Mouse (Mus musculus) liver, embryonic 15.5 days (tissue): ENCODE results near the gene Acvr1c. TPM values are rescaled to one million over a fixed set of nuclear protein-coding genes. Genes with fewer than 3 reads are reported as not detected.

Experiments
- ATAC-seq: fragments of 200-750 bp; cut with Nextera tagmentation; 2 replicates; pipeline ENCODE4 v1.8.0; 2017; ENCODE audit warnings: moderate number of reproducible peaks, mild to moderate bottlenecking, moderate library complexity; ENCODE audit not compliant: insufficient read depth
- H3K27ac ChIP-seq: fragments of 300-500 bp; sonication (generic); replicated peaks from 2 replicates; pipeline ENCODE4 v1.5.1; 2015; ENCODE audit warnings: mild to moderate bottlenecking, inconsistent platforms
- H3K27me3 ChIP-seq: fragments of 300-500 bp; sonication (generic); 2 replicates; pipeline ENCODE4 v1.6.1; 2015; ENCODE audit warnings: mild to moderate bottlenecking, inconsistent platforms
- H3K36me3 ChIP-seq: fragments of 300-500 bp; sonication (generic); replicated peaks from 2 replicates; pipeline ENCODE4 v1.6.1; 2015; ENCODE audit warnings: moderate library complexity, mild to moderate bottlenecking, inconsistent platforms
- H3K4me1 ChIP-seq: fragments of 300-500 bp; sonication (generic); replicated peaks from 2 replicates; pipeline ENCODE4 v1.6.1; 2015; ENCODE audit warnings: inconsistent platforms
- H3K4me2 ChIP-seq: fragments of 300-500 bp; sonication (generic); 2 replicates; pipeline ENCODE4 v1.6.1; 2015; ENCODE audit warnings: moderate library complexity, mild to moderate bottlenecking, inconsistent platforms
- H3K4me3 ChIP-seq: fragments of 300-500 bp; sonication (generic); replicated peaks from 2 replicates; pipeline ENCODE4 v1.5.1; 2015; ENCODE audit warnings: mild to moderate bottlenecking, inconsistent platforms
- H3K9ac ChIP-seq: fragments of 300-500 bp; sonication (generic); 2 replicates; pipeline ENCODE4 v1.6.1; 2015; ENCODE audit warnings: moderate library complexity, mild to moderate bottlenecking, inconsistent platforms
- H3K9me3 ChIP-seq: fragments of 300-500 bp; sonication (generic); replicated peaks from 2 replicates; pipeline ENCODE4 v1.6.1; 2016; ENCODE audit warnings: inconsistent platforms
- WGBS: fragments of 180-500 bp; shearing (Covaris S2); methylation state at CpG from one replicate; pipeline ENCODE4 v1.1.7; 2015; ENCODE audit warnings: mixed read lengths; ENCODE audit not compliant: insufficient replicate concordance; 5-methylcytosine and 5-hydroxymethylcytosine counted together
- polyA plus RNA-seq: library from polyadenylated mRNA; unstranded; fragments of >200 nt; fragmentation: Nextera tagmentation; extraction: Ambion mirVana; gene quantifications from 2 replicates; pipeline ENCODE4 v1.2.1, GENCODE M21; 2015

The Acvr1c gene
- polyA plus RNA-seq, 1 experiment from 2014 or later, result 0.02 TPM

DNA sequence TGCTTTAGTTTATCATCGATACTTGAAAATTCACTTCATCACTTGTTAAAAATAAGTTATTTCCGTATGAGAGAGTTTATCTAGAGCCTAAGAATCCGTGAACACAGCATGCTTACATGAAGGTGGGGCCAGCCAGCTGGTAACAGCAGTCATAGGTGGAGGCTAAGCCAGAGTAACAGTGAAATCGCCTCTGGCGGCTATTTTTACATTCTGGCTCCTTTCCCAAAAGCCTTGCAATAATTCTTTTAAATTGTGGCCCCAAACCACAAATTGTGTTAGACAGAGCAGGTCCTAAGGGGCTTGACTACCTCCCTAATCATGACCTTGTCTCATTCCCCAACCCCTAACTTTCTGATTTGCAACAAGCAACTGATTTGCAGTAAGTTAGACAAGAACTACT, 4.8 kb downstream of the Acvr1c start:
- Histone ChIP-seq H3K36me3 (no peaks in the 10 kb centered on the region), H3K27ac (no peak overlapping the region), H3K27me3 (peaks cover 15% of the 10 kb centered on the region), H3K9me3 (no peaks in the 10 kb centered on the region), H3K9ac (no peak overlapping the region), H3K4me1 (peaks cover 9% of the 10 kb centered on the region; the same call in 1 of the 2 replicates), H3K4me3 (no peak overlapping the region), H3K4me2 (no peak overlapping the region)
- no peak for ATAC-seq
- WGBS, result 49% methylated on average over 5 of the region's 5 CpGs

DNA sequence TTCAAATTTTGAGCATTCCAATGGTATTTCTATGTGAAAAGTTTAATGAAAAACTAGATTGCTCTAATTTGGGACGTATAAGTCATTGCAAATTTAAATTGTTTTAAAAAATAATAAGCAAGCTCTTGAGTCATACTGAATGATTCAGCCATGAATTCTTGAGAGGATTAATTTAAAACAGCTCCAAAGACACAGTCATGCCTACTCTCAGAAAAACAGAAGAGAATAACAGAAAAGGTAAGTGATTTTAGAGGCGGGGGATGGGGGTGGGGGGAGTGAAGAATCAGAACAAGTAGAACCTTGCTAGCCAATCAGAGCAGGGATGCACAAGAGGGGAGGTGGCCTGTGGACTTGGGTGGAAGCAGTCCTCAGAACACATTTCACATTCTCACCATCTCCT, 7.0 kb downstream of the Acvr1c start:
- WGBS, result 47% methylated on average over 2 of the region's 2 CpGs

DNA sequence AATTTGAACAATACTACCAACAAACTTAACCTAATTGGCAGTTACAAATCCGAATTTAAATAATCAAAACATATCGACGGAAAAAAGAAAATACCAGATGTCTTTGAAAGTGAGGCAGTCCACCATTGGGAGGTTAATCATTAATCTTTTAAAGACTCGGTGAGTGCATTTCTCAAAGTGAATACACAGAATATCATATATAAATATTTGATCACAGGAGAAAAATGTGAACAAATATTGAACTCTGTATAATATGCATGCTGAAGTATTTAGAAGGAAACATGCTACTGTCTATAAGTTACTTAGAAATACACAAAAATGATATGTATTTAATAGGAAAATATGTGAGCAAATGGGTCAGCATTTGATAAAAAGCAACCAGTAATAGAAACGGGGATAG, 21.0 kb downstream of the Acvr1c start:
- Histone ChIP-seq H3K36me3 (no peaks in the 10 kb centered on the region), H3K9me3 (no peaks in the 10 kb centered on the region), H3K27ac (no peak overlapping the region), H3K4me1 (no peaks in the 10 kb centered on the region), H3K4me3 (no peak overlapping the region), H3K4me2 (no peak overlapping the region), H3K27me3 (no peaks in the 10 kb centered on the region), H3K9ac (no peak overlapping the region)
- 59% methylated on average over 5 of the region's 5 CpGs for WGBS
- ATAC-seq, result no peak

More for the DNA sequence above, 7.0 kb downstream of the Acvr1c start:
- no peaks in the 10 kb centered on the region for H3K4me1 ChIP-seq
- no peaks in the 10 kb centered on the region for H3K9me3 ChIP-seq
- no peak overlapping the region for H3K27ac ChIP-seq
- no peak overlapping the region for H3K4me2 ChIP-seq
- H3K9ac ChIP-seq, result no peak overlapping the region
- H3K27me3 ChIP-seq, result no peaks in the 10 kb centered on the region
- H3K36me3 ChIP-seq, result no peaks in the 10 kb centered on the region
- no peak overlapping the region for H3K4me3 ChIP-seq
- ATAC-seq, result no peak

DNA sequence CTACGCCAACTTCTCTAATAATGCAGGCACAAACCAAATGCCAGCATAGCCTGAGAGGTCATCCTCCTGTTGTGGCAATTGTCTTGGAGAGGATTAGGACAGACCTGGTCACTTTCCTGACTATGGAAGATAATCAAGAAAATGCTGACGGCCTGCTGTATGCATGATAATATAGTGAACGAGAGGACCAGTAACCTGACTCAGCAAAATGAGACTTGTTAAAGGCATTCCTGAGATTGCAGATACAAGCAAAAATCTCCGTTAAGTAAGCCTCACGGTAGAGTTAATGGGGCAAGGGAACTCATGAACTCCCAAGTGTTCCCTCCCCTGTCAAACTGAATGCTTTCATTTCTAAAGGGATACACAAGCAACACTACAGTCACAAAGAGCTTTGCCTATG, 28.1 kb downstream of the Acvr1c start:
- H3K4me2 ChIP-seq, result no peak overlapping the region

DNA sequence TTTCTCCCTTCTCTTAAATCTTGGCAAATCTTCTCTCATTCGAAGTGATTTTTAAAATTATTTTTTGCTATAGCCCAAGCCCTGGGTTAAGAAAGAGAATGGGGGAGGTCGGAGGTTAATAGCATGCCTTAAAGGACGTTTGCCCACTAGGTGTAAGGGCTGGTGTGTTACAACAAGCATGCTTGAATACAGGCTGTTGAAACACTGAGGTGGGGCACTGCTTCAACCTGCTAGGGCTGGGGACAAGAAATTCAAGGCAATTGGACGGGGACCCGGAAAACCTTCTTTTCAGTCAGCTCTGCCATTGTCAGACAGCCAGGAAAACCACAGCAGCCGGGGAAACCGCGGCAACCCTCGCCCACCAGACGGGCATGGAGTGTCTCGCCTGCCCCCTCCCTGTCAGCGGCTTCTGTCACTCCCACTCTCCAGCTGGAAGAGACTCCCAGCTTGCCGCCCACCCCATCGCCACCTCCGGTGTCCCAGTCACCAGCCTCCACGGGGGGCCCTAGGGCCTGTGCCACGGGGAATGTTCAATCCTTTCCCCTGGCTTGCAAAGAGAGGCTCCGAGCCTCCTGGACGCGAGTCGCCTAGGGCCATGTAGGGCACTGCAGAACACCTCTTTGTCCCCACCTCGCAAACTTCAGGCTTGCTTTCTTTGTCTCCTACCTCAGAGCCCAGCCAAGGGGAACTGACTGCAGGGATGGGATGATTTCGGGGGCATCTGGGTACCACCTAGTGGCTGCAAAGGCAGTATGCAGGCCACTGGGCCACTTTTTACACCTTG, 33.4 kb downstream of the Acvr1c start:
- 5% methylated on average over 23 of the region's 23 CpGs for WGBS
- H3K9ac ChIP-seq, result no peak overlapping the region

More for the DNA sequence above, 28.1 kb downstream of the Acvr1c start:
- WGBS, result 56% methylated on average over 5 of the region's 5 CpGs
- H3K27ac ChIP-seq, result no peak overlapping the region
- no peak overlapping the region for H3K4me3 ChIP-seq
- H3K9ac ChIP-seq, result no peak overlapping the region
- no peak for ATAC-seq
- H3K9me3 ChIP-seq, result no peaks in the 10 kb centered on the region
- H3K36me3 ChIP-seq, result no peaks in the 10 kb centered on the region
- H3K27me3 ChIP-seq, result no peaks in the 10 kb centered on the region
- H3K4me1 ChIP-seq, result no peaks in the 10 kb centered on the region

DNA sequence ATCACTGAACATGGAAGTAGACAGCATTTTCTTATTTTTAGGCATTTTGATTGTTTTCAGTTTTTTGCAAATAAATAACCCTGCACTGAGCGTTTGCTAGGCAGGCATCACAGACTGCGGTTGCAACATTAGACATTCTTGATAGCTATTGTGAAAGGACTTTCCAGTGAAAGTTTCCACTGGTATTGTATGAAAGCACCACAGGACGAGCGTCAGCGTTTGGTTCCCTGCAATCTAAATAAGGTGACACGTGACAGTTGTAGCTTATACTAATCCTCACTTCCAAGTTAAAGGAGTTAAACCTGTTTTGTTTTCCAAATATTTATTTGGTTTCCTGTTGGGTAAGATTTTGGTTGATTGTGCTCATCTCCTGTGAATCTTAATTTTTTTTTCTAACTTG, 34.4 kb downstream of the Acvr1c start:
- H3K4me1 ChIP-seq, result no peaks in the 10 kb centered on the region
- H3K9ac ChIP-seq, result no peak overlapping the region
- no peak overlapping the region for H3K4me3 ChIP-seq
- WGBS, result 61% methylated on average over 6 of the region's 6 CpGs
- no peak for ATAC-seq
- no peaks in the 10 kb centered on the region for H3K9me3 ChIP-seq
- H3K27ac ChIP-seq, result no peak overlapping the region
- no peaks in the 10 kb centered on the region for H3K36me3 ChIP-seq
- no peak overlapping the region for H3K4me2 ChIP-seq
- no peaks in the 10 kb centered on the region for H3K27me3 ChIP-seq

More for the DNA sequence above, 33.4 kb downstream of the Acvr1c start:
- Histone ChIP-seq H3K9me3 (no peaks in the 10 kb centered on the region), H3K27ac (no peak overlapping the region), H3K27me3 (no peaks in the 10 kb centered on the region), H3K4me3 (peak overlapping the region; percentile 29), H3K36me3 (no peaks in the 10 kb centered on the region), H3K4me2 (peak overlapping the region; percentile 56), H3K4me1 (no peaks in the 10 kb centered on the region)
- ATAC-seq, result no peak

DNA sequence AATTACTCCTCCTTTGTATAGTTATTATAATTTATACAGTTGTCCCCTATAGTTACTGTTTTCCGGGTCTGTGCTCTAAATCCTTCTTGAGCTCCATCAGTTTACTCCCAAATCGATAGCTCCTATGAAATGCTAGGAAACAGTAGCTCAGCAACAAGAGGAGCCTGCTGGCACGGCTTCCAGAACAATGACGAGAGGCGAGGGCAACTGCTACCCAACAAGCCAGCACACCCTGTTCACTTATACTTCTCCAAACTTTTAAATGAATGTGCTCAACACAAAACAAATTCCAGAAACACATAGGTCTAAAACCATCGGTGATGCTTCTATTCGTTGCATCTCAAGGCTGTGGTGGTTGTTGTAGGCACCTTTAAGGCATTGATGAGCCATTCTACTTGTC, 41.5 kb downstream of the Acvr1c start:
- WGBS, result 64% methylated on average over 7 of the region's 7 CpGs
- ATAC-seq, result no peak
- H3K9me3 ChIP-seq, result no peaks in the 10 kb centered on the region
- no peak overlapping the region for H3K4me3 ChIP-seq
- H3K36me3 ChIP-seq, result no peaks in the 10 kb centered on the region
- H3K27ac ChIP-seq, result no peak overlapping the region
- no peak overlapping the region for H3K4me2 ChIP-seq
- H3K4me1 ChIP-seq, result no peaks in the 10 kb centered on the region
- H3K27me3 ChIP-seq, result no peaks in the 10 kb centered on the region
- H3K9ac ChIP-seq, result no peak overlapping the region

DNA sequence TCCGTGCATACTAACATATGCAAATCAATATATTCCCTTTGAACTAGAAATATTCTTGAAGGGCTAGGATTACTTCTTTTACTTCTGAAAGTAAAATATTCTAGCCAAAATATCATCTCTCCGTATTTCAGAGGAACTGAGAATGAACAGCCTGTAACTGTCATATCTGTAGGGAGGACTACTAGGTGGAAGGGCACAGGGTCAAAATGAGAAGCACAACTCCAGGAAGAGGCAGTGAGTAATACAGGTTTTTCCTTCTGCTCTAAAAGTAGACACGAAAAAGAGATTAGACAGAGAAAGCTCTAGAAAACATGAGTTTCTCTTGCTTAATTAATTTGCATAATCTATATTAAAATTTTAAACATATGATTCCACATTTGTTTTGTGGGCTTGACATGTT, 48.0 kb downstream of the Acvr1c start:
- ATAC-seq, result no peak
- H3K4me2 ChIP-seq, result no peak overlapping the region

DNA sequence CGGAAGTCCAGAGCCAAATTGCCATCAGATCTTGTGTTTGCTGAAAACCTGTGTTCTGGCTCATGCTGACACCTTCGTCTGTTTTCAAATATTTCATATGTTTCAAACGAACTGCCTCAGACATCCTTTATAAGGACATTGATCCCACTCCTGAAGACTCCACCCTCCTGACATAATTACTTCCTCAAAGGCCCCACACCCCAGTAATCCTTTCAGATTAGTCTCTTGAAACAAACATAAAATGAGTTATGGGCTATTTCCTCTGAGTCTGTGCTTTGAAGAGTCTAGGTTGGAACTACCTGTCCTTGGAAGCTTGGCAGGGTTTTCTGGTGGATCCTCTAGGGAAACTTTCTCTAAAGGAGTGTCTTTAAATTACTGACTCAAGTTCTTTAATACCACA, 53.2 kb downstream of the Acvr1c start:
- H3K4me1 ChIP-seq, result no peaks in the 10 kb centered on the region
- no peak overlapping the region for H3K4me2 ChIP-seq
- no peak overlapping the region for H3K27ac ChIP-seq
- H3K4me3 ChIP-seq, result no peak overlapping the region
- H3K36me3 ChIP-seq, result no peaks in the 10 kb centered on the region
- no peak for ATAC-seq
- no peak overlapping the region for H3K9ac ChIP-seq
- WGBS, result 48% methylated on average over 3 of the region's 3 CpGs
- H3K9me3 ChIP-seq, result no peaks in the 10 kb centered on the region
- H3K27me3 ChIP-seq, result no peaks in the 10 kb centered on the region

More for the DNA sequence above, 48.0 kb downstream of the Acvr1c start:
- 35% methylated on average over 3 of the region's 3 CpGs for WGBS
- no peaks in the 10 kb centered on the region for H3K27me3 ChIP-seq
- no peak overlapping the region for H3K9ac ChIP-seq
- H3K4me3 ChIP-seq, result no peak overlapping the region
- no peaks in the 10 kb centered on the region for H3K9me3 ChIP-seq
- no peaks in the 10 kb centered on the region for H3K4me1 ChIP-seq
- no peak overlapping the region for H3K27ac ChIP-seq
- no peaks in the 10 kb centered on the region for H3K36me3 ChIP-seq

DNA sequence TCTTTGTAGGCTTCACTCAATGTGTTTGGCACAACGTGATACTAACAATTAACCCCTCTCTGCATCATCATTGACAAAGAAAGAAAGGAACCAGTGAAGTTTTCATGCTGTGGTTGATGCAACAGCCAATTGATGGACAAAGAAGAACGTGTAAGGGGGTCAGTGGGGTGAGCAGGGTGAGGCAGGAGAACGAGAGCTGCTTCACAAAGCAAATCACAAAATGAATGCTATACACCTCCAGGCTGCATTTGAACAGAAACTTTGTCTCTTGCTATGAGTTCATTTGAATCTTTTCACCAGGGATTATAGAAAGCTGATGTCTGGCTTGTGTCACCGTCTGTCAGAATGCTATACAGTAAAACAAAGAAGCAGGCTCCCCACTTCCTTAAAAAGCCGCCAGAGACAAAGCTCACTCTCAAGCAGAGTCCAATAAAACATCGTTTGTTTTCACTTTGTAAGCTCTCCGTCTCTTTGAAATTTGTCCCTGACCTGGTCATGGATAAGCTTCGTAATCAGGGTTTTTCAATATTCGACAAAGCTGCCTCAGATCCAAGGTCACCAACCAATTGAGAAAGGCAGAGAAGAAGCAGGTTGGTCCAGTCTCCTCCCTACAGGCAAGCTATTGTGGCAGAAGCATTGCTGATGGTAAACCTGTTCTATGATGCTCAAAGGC, 67.8 kb downstream of the Acvr1c start:
- Histone ChIP-seq H3K4me2 (no peak overlapping the region), H3K4me3 (no peak overlapping the region), H3K27me3 (no peaks in the 10 kb centered on the region), H3K9ac (no peak overlapping the region), H3K4me1 (no peaks in the 10 kb centered on the region), H3K9me3 (no peaks in the 10 kb centered on the region), H3K36me3 (no peaks in the 10 kb centered on the region), H3K27ac (no peak overlapping the region)
- ATAC-seq, result no peak
- 23% methylated on average over 9 of the region's 9 CpGs for WGBS

DNA sequence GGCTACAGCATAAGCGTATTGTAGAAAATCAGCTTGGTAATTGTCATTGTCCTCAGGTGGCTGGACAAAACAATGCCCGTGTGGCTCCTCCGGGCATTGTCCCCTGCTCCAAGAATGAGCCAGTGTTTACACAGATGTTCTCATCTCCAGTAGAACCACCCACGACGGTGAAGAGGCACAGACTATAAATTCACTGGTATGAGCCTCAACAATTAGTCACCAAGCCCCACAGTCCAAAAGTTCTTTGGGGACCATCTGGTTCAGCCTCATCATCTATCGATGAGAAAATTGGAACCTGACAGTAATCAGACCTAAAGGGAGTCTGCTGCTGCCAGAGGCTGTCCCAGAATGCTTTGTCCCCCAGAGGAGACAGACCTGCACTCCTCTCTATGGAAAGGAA, 68.4 kb downstream of the Acvr1c start:
- Histone ChIP-seq H3K4me3 (no peak overlapping the region), H3K4me1 (no peaks in the 10 kb centered on the region), H3K27me3 (no peaks in the 10 kb centered on the region), H3K4me2 (no peak overlapping the region), H3K9me3 (no peaks in the 10 kb centered on the region), H3K9ac (no peak overlapping the region), H3K36me3 (no peaks in the 10 kb centered on the region), H3K27ac (no peak overlapping the region)
- ATAC-seq, result no peak
- WGBS, result 55% methylated on average over 6 of the region's 6 CpGs
